In the genomic region with DNA sequence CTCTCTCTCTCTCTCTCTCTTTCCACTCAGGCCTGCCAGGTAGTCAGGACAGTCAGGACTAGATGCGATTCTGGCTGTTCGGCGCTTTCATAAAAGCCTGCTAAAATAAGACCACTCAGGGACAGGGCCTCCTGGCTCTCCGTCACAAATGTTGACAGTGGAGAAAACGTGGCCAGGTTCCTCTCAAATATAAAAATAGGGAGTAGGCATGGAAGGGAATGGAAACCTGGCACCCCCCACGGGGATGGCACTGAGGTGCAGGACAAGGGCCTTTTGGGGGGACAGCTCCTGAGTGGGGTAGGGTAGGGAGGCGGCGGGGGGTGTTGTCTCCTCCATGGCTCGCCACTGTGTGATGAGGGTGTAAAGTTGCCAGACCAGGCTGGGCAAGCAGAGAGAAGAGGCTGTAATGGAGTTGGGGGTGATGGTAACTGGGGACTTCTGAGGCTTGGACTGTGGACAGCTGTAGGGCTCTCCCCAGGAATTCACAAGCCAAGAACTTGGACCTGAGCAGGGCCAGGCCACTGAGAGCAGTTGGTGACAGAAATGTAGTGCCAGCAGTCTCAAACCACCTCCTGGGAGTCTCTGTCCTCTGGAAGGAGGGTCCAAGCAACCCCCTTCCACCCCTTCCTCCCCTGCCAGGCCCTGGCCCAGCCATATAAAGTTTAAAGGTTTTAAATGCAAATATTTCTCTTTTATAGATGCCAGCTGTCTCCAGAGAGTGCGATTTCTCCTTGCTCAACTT, we compare ENCODE assay signal across 8 mouse cellular contexts. TPM values are rescaled to one million over a fixed set of nuclear protein-coding genes. Genes with fewer than 3 reads are reported as not detected.
DNase-seq lines count a peak whose midpoint lies in the region; ATAC-seq and TF ChIP-seq lines count a peak whose summit lies in the region.

No protein-coding gene starts in this region.

- H3K4me3 ChIP-seq in kidney, embryonic 14.5 days (ENCODE audit: low read length) = no peak overlapping the region
- peak overlapping the region; percentile 43 for H3K4me3 ChIP-seq in forebrain, embryonic 10.5 days
- no peak overlapping the region for H3K4me3 ChIP-seq in intestine, embryonic 14.5 days (ENCODE audit: low read depth, low read length)
- H3K4me3 ChIP-seq in midbrain, postnatal 0 days (ENCODE audit: low read depth, low read length) = no peak overlapping the region

- H3K9me3 ChIP-seq in kidney, embryonic 14.5 days (ENCODE audit: control insufficient read depth, low read length) = no peaks in the 10 kb centered on the region
- H3K9me3 ChIP-seq in forebrain, embryonic 10.5 days = no peaks in the 10 kb centered on the region
- H3K9me3 ChIP-seq in intestine, embryonic 14.5 days (ENCODE audit: control insufficient read depth, low read length) = no peaks in the 10 kb centered on the region
- H3K9me3 ChIP-seq in midbrain, postnatal 0 days (ENCODE audit: low read length) = no peaks in the 10 kb centered on the region

- H3K36me3 ChIP-seq in kidney, embryonic 14.5 days (ENCODE audit: control insufficient read depth, insufficient read depth, low read length) = no peaks in the 10 kb centered on the region
- no peaks in the 10 kb centered on the region for H3K36me3 ChIP-seq in forebrain, embryonic 10.5 days (replicated peaks)
- no peaks in the 10 kb centered on the region for H3K36me3 ChIP-seq in intestine, embryonic 14.5 days (ENCODE audit: control insufficient read depth, insufficient read depth, low read length)
- no peaks in the 10 kb centered on the region for H3K36me3 ChIP-seq in midbrain, postnatal 0 days (ENCODE audit: insufficient read depth, low read length)

- 53% methylated on average over 10 of the region's 10 CpGs for WGBS in kidney, embryonic 14.5 days
- 58% methylated on average over 10 of the region's 10 CpGs for WGBS in forebrain, embryonic 10.5 days
- 55% methylated on average over 10 of the region's 10 CpGs for WGBS in intestine, embryonic 14.5 days
- 52% methylated on average over 10 of the region's 10 CpGs for WGBS in midbrain, postnatal 0 days

- TF ChIP-seq CTCF in midbrain, postnatal 0 days (IDR thresholded peaks at IDR 0.05) = no peak

- no peak overlapping the region for H3K9ac ChIP-seq in kidney, embryonic 14.5 days (ENCODE audit: low read depth, low read length)
- 0 out of 2 replicates have a peak overlapping the region, but pooled peaks have one; percentile 35 for H3K9ac ChIP-seq in intestine, embryonic 14.5 days (ENCODE audit: low read length)
- H3K9ac ChIP-seq in midbrain, postnatal 0 days (replicated peaks; ENCODE audit: low read length, poor library complexity, severe bottlenecking) = no peak overlapping the region

- no peak for ATAC-seq in kidney, embryonic 14.5 days (ENCODE audit: low FRiP score, low TSS enrichment)
- no peak for ATAC-seq in intestine, embryonic 14.5 days (replicated peaks; ENCODE audit: low FRiP score, low TSS enrichment, low read depth)
- no peak for ATAC-seq in midbrain, postnatal 0 days (ENCODE audit: low FRiP score)

- no peaks in the 10 kb centered on the region for H3K27me3 ChIP-seq in kidney, embryonic 14.5 days (ENCODE audit: control insufficient read depth, insufficient read depth, low read length)
- H3K27me3 ChIP-seq in forebrain, embryonic 10.5 days (ENCODE audit: poor library complexity, severe bottlenecking) = peaks cover 88% of the 10 kb centered on the region
- peaks cover 5% of the 10 kb centered on the region for H3K27me3 ChIP-seq in intestine, embryonic 14.5 days (replicated peaks; ENCODE audit: control insufficient read depth, insufficient read depth, low read length)
- H3K27me3 ChIP-seq in midbrain, postnatal 0 days (ENCODE audit: insufficient read depth, low read length) = no peaks in the 10 kb centered on the region

- DNase-seq in kidney, postnatal 10 days = no peak
- no peak for DNase-seq in forebrain, embryonic 10.5 days (ENCODE audit: extremely low spot score, low spot score)
- no peak for DNase-seq in intestine, embryonic 14.5 days (ENCODE audit: low spot score)
- DNase-seq in midbrain, postnatal 0 days (ENCODE audit: low spot score) = peak; percentile 58
- DNase-seq in ovary, postnatal 36 days (ENCODE audit: low spot score) = no peak
- no peak for DNase-seq in right cerebral cortex, postnatal 14 days
- no peak for DNase-seq in B cell, adult 2 months

- peak overlapping the region; percentile 38 for H3K4me2 ChIP-seq in kidney, embryonic 14.5 days (replicated peaks; ENCODE audit: low read depth, low read length)
- peak overlapping the region; percentile 38 for H3K4me2 ChIP-seq in intestine, embryonic 14.5 days (ENCODE audit: low read length)
- no peak overlapping the region for H3K4me2 ChIP-seq in midbrain, postnatal 0 days (ENCODE audit: low read depth, low read length, poor library complexity, severe bottlenecking)

- peaks cover 75% of the 10 kb centered on the region for H3K4me1 ChIP-seq in kidney, embryonic 14.5 days (ENCODE audit: control insufficient read depth, insufficient read depth, low read length)
- H3K4me1 ChIP-seq in forebrain, embryonic 10.5 days = peaks cover 99% of the 10 kb centered on the region
- peaks cover 69% of the 10 kb centered on the region for H3K4me1 ChIP-seq in intestine, embryonic 14.5 days (replicated peaks; ENCODE audit: control insufficient read depth, insufficient read depth, low read length)
- peaks cover 27% of the 10 kb centered on the region; the same call in 1 of the 2 replicates for H3K4me1 ChIP-seq in midbrain, postnatal 0 days (ENCODE audit: insufficient read depth, low read length)

- peak overlapping the region; percentile 67; the same call in 1 of the 2 replicates for H3K27ac ChIP-seq in kidney, embryonic 14.5 days (ENCODE audit: low read depth, low read length)
- peak overlapping the region; percentile 96 for H3K27ac ChIP-seq in forebrain, embryonic 10.5 days
- peak overlapping the region; percentile 57; the same call in 1 of the 2 replicates for H3K27ac ChIP-seq in intestine, embryonic 14.5 days (ENCODE audit: low read depth)
- no peak overlapping the region; the same call in 1 of the 2 replicates for H3K27ac ChIP-seq in midbrain, postnatal 0 days (ENCODE audit: low read depth, low read length)

RNA-seq across cellular contexts. Expression of a gene that starts 57.2 kb away (rescaled TPM):
- 118 and 145 TPM in 2 replicates for polyA plus RNA-seq in kidney, embryonic 14.5 days (2014; fragmentation: Nextera tagmentation; extraction: Ambion mirVana)
- polyA plus RNA-seq in forebrain, embryonic 10.5 days (2016; fragmentation: Nextera tagmentation; extraction: Ambion mirVana) = 154 and 158 TPM in 2 replicates
- 121 and 122 TPM in 2 replicates for polyA plus RNA-seq in intestine, embryonic 14.5 days (2014; fragmentation: Nextera tagmentation; extraction: Ambion mirVana)
- 5.8 and 18.1 TPM in 2 replicates for total RNA-seq in midbrain, postnatal 0 days (2014; rRNA removed)
- 8.4 and 11.3 TPM in 2 replicates for polyA plus RNA-seq in midbrain, postnatal 0 days (2015; fragmentation: Nextera tagmentation; extraction: Ambion mirVana)
